Mouse (Mus musculus): Measurements from ENCODE around the gene Tbl2. TPM values are rescaled to one million over a fixed set of nuclear protein-coding genes. Genes with fewer than 3 reads are reported as not detected.

Tbl2 gene
- polyA plus RNA-seq, 1 experiment from 2014 or later = 24.1 TPM

DNA sequence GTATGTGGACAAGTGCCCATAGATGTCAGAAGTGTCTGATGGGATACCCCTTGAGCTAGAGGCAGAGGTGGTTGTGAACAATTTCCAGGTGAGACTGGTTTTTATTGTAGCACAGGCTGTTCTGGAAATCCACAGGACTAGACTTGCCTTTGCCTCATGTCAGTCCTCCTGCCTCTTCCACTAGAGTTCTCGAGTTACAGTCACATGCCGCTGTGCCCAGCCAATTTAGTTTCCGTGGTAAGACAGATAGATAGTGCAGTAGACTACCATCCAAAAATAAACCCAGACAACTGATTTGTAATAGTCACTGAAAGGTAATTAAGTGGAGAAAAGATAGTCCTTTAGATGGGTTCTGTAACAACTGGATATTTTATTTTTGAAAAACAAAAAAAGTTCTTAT, 53.3 kb downstream of the Tbl2 start:
- Histone ChIP-seq H3K36me3 (ENCODE audit: control insufficient read depth, insufficient read depth, low read length) (peaks cover 93% of the 10 kb centered on the region), H3K9ac (ENCODE audit: low read depth, low read length) (no peak overlapping the region), H3K27ac (replicated peaks; ENCODE audit: low read depth, low read length) (no peak overlapping the region), H3K9me3 (ENCODE audit: control insufficient read depth, low read length) (no peaks in the 10 kb centered on the region), H3K27me3 (replicated peaks; ENCODE audit: control insufficient read depth, insufficient read depth, low read length) (no peaks in the 10 kb centered on the region), H3K4me3 (ENCODE audit: low read depth, low read length) (no peak overlapping the region), H3K4me2 (ENCODE audit: low read depth, low read length) (no peak overlapping the region), H3K4me1 (ENCODE audit: control insufficient read depth, insufficient read depth, low read length) (no peaks in the 10 kb centered on the region)
- DNase-seq (ENCODE audit: low spot score) = peak; percentile 26
- no peak for ATAC-seq (ENCODE audit: low read depth)
- 56% methylated on average over 3 of the region's 3 CpGs for WGBS

- no peaks in the 10 kb centered on the region for H3K27me3 ChIP-seq (replicated peaks; ENCODE audit: control insufficient read depth, insufficient read depth, low read length)
- no peak for ATAC-seq (ENCODE audit: low read depth)
- 100% methylated on average over 1 of the region's 1 CpGs for WGBS
- H3K36me3 ChIP-seq (ENCODE audit: control insufficient read depth, insufficient read depth, low read length) = peaks cover 96% of the 10 kb centered on the region
- H3K27ac ChIP-seq (replicated peaks; ENCODE audit: low read depth, low read length) = no peak overlapping the region
- no peak for DNase-seq (ENCODE audit: low spot score)
- H3K9ac ChIP-seq (ENCODE audit: low read depth, low read length) = no peak overlapping the region
- no peak overlapping the region for H3K4me3 ChIP-seq (ENCODE audit: low read depth, low read length)
- H3K4me1 ChIP-seq (ENCODE audit: control insufficient read depth, insufficient read depth, low read length) = no peaks in the 10 kb centered on the region
- no peak overlapping the region for H3K4me2 ChIP-seq (ENCODE audit: low read depth, low read length)
- no peaks in the 10 kb centered on the region for H3K9me3 ChIP-seq (ENCODE audit: control insufficient read depth, low read length)
Observed at GRCm38 (mm10) chr5:135208197-135208596, 58.7 kb downstream of the Tbl2 start.

Small RNA genes within 50 kb of the gene (microRNA-seq; reads per million reads assigned to microRNA genes)
- gene Gm25315 (ENCODE audit: borderline number of aligned reads) = not detected

Other genes starting within 250 kb of the Tbl2 start
- gene Tmem270, start 242.9 kb upstream of the Tbl2 start, polyA plus RNA-seq (2014; fragmentation: Nextera tagmentation; extraction: Ambion mirVana) = not detected in 2 replicates
- gene Cldn13, start 234.1 kb upstream of the Tbl2 start, polyA plus RNA-seq (2014; fragmentation: Nextera tagmentation; extraction: Ambion mirVana) = 0.15 and 0.20 TPM in 2 replicates
- 10.6 and 18.2 TPM in 2 replicates for gene Mettl27, start 217.3 kb upstream of the Tbl2 start, polyA plus RNA-seq (2014; fragmentation: Nextera tagmentation; extraction: Ambion mirVana)
- 27.0 and 30.6 TPM in 2 replicates for gene Cldn4, start 202.7 kb upstream of the Tbl2 start, polyA plus RNA-seq (2014; fragmentation: Nextera tagmentation; extraction: Ambion mirVana)
- gene Cldn3, start 163.4 kb upstream of the Tbl2 start, polyA plus RNA-seq (2014; fragmentation: Nextera tagmentation; extraction: Ambion mirVana) = 23.2 and 27.8 TPM in 2 replicates
- 61.3 and 70.3 TPM in 2 replicates for gene Abhd11, start 140.5 kb upstream of the Tbl2 start, polyA plus RNA-seq (2014; fragmentation: Nextera tagmentation; extraction: Ambion mirVana)
- 19.6 and 20.8 TPM in 2 replicates for gene Stx1a, start 126.2 kb upstream of the Tbl2 start, polyA plus RNA-seq (2014; fragmentation: Nextera tagmentation; extraction: Ambion mirVana)
- 31.1 and 33.9 TPM in 2 replicates for gene Dnajc30, start 85.5 kb upstream of the Tbl2 start, polyA plus RNA-seq (2014; fragmentation: Nextera tagmentation; extraction: Ambion mirVana)
- gene Bud23, start 84.7 kb upstream of the Tbl2 start, polyA plus RNA-seq (2014; fragmentation: Nextera tagmentation; extraction: Ambion mirVana) = 74.0 and 87.2 TPM in 2 replicates
- 7.7 and 8.5 TPM in 2 replicates for gene Vps37d, start 71.4 kb upstream of the Tbl2 start, polyA plus RNA-seq (2014; fragmentation: Nextera tagmentation; extraction: Ambion mirVana)
- gene Mlxipl, start 59.8 kb upstream of the Tbl2 start, polyA plus RNA-seq (2014; fragmentation: Nextera tagmentation; extraction: Ambion mirVana) = 1.2 and 1.6 TPM in 2 replicates
- 44.3 and 44.4 TPM in 2 replicates for gene Bcl7b, start 18.6 kb downstream of the Tbl2 start, polyA plus RNA-seq (2014; fragmentation: Nextera tagmentation; extraction: Ambion mirVana)
- 46.9 and 48.4 TPM in 2 replicates for gene Baz1b, start 37.6 kb downstream of the Tbl2 start, polyA plus RNA-seq (2014; fragmentation: Nextera tagmentation; extraction: Ambion mirVana)
- 21.6 and 21.7 TPM in 2 replicates for gene Fzd9, start 101.6 kb downstream of the Tbl2 start, polyA plus RNA-seq (2014; fragmentation: Nextera tagmentation; extraction: Ambion mirVana)
- gene Fkbp6, start 200.4 kb downstream of the Tbl2 start, polyA plus RNA-seq (2014; fragmentation: Nextera tagmentation; extraction: Ambion mirVana) = 0.17 TPM in 1 of 2 replicates, not detected in the other
- gene Trim50, start 203.6 kb downstream of the Tbl2 start, polyA plus RNA-seq (2014; fragmentation: Nextera tagmentation; extraction: Ambion mirVana) = not detected in 2 replicates
- gene Nsun5, start 220.3 kb downstream of the Tbl2 start, polyA plus RNA-seq (2014; fragmentation: Nextera tagmentation; extraction: Ambion mirVana) = 23.7 and 27.6 TPM in 2 replicates
- 14.8 and 15.4 TPM in 2 replicates for gene Pom121, start 244.9 kb downstream of the Tbl2 start, polyA plus RNA-seq (2014; fragmentation: Nextera tagmentation; extraction: Ambion mirVana)

Data from embryonic facial prominence, embryonic 14.5 days (tissue).